Mouse (Mus musculus): ENCODE measurements around the gene Cnn2.

GRCm38 (mm10) chr10:79977324-79977723, 11.1 kb upstream of the Cnn2 start:
- TF ChIP-seq CTCF (conservative IDR thresholded peaks at IDR 0.05; ENCODE audit: insufficient read depth, insufficient read length, low read depth, low read length) = no peak
- no peak for TF ChIP-seq POLR2A (IDR thresholded peaks at IDR 0.05; ENCODE audit: low read depth, low read length)

All from kidney, adult 2 months (tissue).